Mouse (Mus musculus): ENCODE measurements around the gene Tgfb1. TPM values are rescaled to one million over a fixed set of nuclear protein-coding genes. Genes with fewer than 3 reads are reported as not detected.
A peak's percentile ranks its signal among the peaks of the same experiment; 100 is the strongest.
"Not testable (repeated sequence)": the region's sequence is repeated elsewhere in the genome, so short reads cannot be mapped to it uniquely, and the experiment has no call there.

Tgfb1 gene
- polyA plus RNA-seq, 1 experiment from 2014 or later = 1.1 TPM

GRCm38 (mm10) chr7:25714581-25714980, 27.8 kb downstream of the Tgfb1 start:
- peaks cover 43% of the 10 kb centered on the region for H3K36me3 ChIP-seq (ENCODE audit: control insufficient read depth, insufficient read depth, low read length)
- no peak for DNase-seq
- ATAC-seq (ENCODE audit: low FRiP score, low TSS enrichment) = no peak
- H3K9ac ChIP-seq (replicated peaks; ENCODE audit: low read length) = no peak overlapping the region
- no peak overlapping the region for H3K4me3 ChIP-seq (replicated peaks; ENCODE audit: low read depth, low read length)
- no peak overlapping the region for H3K4me2 ChIP-seq (ENCODE audit: low read length)
- WGBS = 96% methylated on average over 8 of the region's 8 CpGs
- H3K27me3 ChIP-seq (ENCODE audit: control insufficient read depth, insufficient read depth, low read length) = no peaks in the 10 kb centered on the region
- no peak overlapping the region for H3K27ac ChIP-seq (replicated peaks; ENCODE audit: low read depth, low read length)
- H3K4me1 ChIP-seq (ENCODE audit: control insufficient read depth, insufficient read depth, low read length) = peaks cover 21% of the 10 kb centered on the region
- H3K9me3 ChIP-seq (ENCODE audit: control insufficient read depth, low read length) = no peaks in the 10 kb centered on the region

- Histone ChIP-seq H3K27me3 (ENCODE audit: control insufficient read depth, insufficient read depth, low read length) (no peaks in the 10 kb centered on the region), H3K4me1 (ENCODE audit: control insufficient read depth, insufficient read depth, low read length) (peaks cover 12% of the 10 kb centered on the region), H3K4me3 (replicated peaks; ENCODE audit: low read depth, low read length) (no peak overlapping the region), H3K4me2 (ENCODE audit: low read length) (no peak overlapping the region), H3K36me3 (ENCODE audit: control insufficient read depth, insufficient read depth, low read length) (peaks cover 51% of the 10 kb centered on the region), H3K9ac (replicated peaks; ENCODE audit: low read length) (no peak overlapping the region), H3K9me3 (ENCODE audit: control insufficient read depth, low read length) (no peaks in the 10 kb centered on the region), H3K27ac (replicated peaks; ENCODE audit: low read depth, low read length) (no peak overlapping the region)
- WGBS = 95% methylated on average over 22 of the region's 22 CpGs
- DNase-seq (no peak), ATAC-seq (ENCODE audit: low FRiP score, low TSS enrichment) (no peak)
These were observed 29.0 kb downstream of the Tgfb1 start for GRCm38 (mm10) chr7:25715731-25716271.

GRCm38 (mm10) chr7:25717478-25717877, 30.7 kb downstream of the Tgfb1 start:
- Histone ChIP-seq H3K27me3 (ENCODE audit: control insufficient read depth, insufficient read depth, low read length) (no peaks in the 10 kb centered on the region), H3K4me1 (ENCODE audit: control insufficient read depth, insufficient read depth, low read length) (peaks cover 8% of the 10 kb centered on the region), H3K9ac (replicated peaks; ENCODE audit: low read length) (no peak overlapping the region), H3K4me2 (ENCODE audit: low read length) (peak overlapping the region; percentile 78), H3K27ac (replicated peaks; ENCODE audit: low read depth, low read length) (no peak overlapping the region), H3K9me3 (ENCODE audit: control insufficient read depth, low read length) (no peaks in the 10 kb centered on the region), H3K4me3 (replicated peaks; ENCODE audit: low read depth, low read length) (no peak overlapping the region), H3K36me3 (ENCODE audit: control insufficient read depth, insufficient read depth, low read length) (peaks cover 60% of the 10 kb centered on the region)
- no peak for ATAC-seq (ENCODE audit: low FRiP score, low TSS enrichment)
- WGBS = 94% methylated on average over 3 of the region's 3 CpGs
- no peak for DNase-seq

GRCm38 (mm10) chr7:25718788-25719417, 32.1 kb downstream of the Tgfb1 start, which contains the start of gene Ccdc97:
TSS of gene Ccdc97 (minus strand) at chr7:25719088.
- no peaks in the 10 kb centered on the region for H3K27me3 ChIP-seq (ENCODE audit: control insufficient read depth, insufficient read depth, low read length)
- H3K4me2 ChIP-seq (ENCODE audit: low read length) = peak within 1 kb of the TSS; percentile 78
- peaks cover 60% of the 10 kb centered on the region for H3K36me3 ChIP-seq (ENCODE audit: control insufficient read depth, insufficient read depth, low read length)
- H3K4me1 ChIP-seq (ENCODE audit: control insufficient read depth, insufficient read depth, low read length) = peaks cover 8% of the 10 kb centered on the region
- H3K9ac ChIP-seq (replicated peaks; ENCODE audit: low read length) = peak within 1 kb of the TSS; percentile 53
- H3K9me3 ChIP-seq (ENCODE audit: control insufficient read depth, low read length) = no peaks in the 10 kb centered on the region
- peak; percentile 98 for DNase-seq
- ATAC-seq (ENCODE audit: low FRiP score, low TSS enrichment) = peak; percentile 84
- peak within 1 kb of the TSS; percentile 57 for H3K4me3 ChIP-seq (replicated peaks; ENCODE audit: low read depth, low read length)
- 4% methylated on average over 32 of the region's 32 CpGs for WGBS
- peak within 1 kb of the TSS; percentile 65 for H3K27ac ChIP-seq (replicated peaks; ENCODE audit: low read depth, low read length)

- H3K9ac ChIP-seq (replicated peaks; ENCODE audit: low read length) = no peak overlapping the region
- peak; percentile 83 for DNase-seq
- no peak overlapping the region for H3K4me3 ChIP-seq (replicated peaks; ENCODE audit: low read depth, low read length)
- H3K27me3 ChIP-seq (ENCODE audit: control insufficient read depth, insufficient read depth, low read length) = no peaks in the 10 kb centered on the region
- no peaks in the 10 kb centered on the region for H3K9me3 ChIP-seq (ENCODE audit: control insufficient read depth, low read length)
- no peak overlapping the region for H3K27ac ChIP-seq (replicated peaks; ENCODE audit: low read depth, low read length)
- H3K36me3 ChIP-seq (ENCODE audit: control insufficient read depth, insufficient read depth, low read length) = peaks cover 60% of the 10 kb centered on the region
- peak overlapping the region; percentile 78; the same call in 1 of the 2 replicates for H3K4me2 ChIP-seq (ENCODE audit: low read length)
- H3K4me1 ChIP-seq (ENCODE audit: control insufficient read depth, insufficient read depth, low read length) = peaks cover 8% of the 10 kb centered on the region
- WGBS = 66% methylated on average over 10 of the region's 10 CpGs
- peak; percentile 51; the same call in 1 of the 2 replicates for ATAC-seq (ENCODE audit: low FRiP score, low TSS enrichment)
These were observed 33.2 kb downstream of the Tgfb1 start for GRCm38 (mm10) chr7:25719761-25720610.

- Histone ChIP-seq H3K9me3 (ENCODE audit: control insufficient read depth, low read length) (no peaks in the 10 kb centered on the region), H3K4me2 (ENCODE audit: low read length) (no peak overlapping the region), H3K27ac (replicated peaks; ENCODE audit: low read depth, low read length) (no peak overlapping the region), H3K4me1 (ENCODE audit: control insufficient read depth, insufficient read depth, low read length) (peaks cover 8% of the 10 kb centered on the region), H3K4me3 (replicated peaks; ENCODE audit: low read depth, low read length) (no peak overlapping the region), H3K27me3 (ENCODE audit: control insufficient read depth, insufficient read depth, low read length) (no peaks in the 10 kb centered on the region), H3K9ac (replicated peaks; ENCODE audit: low read length) (no peak overlapping the region), H3K36me3 (ENCODE audit: control insufficient read depth, insufficient read depth, low read length) (peaks cover 60% of the 10 kb centered on the region)
- DNase-seq (no peak), ATAC-seq (ENCODE audit: low FRiP score, low TSS enrichment) (no peak)
- WGBS = 94% methylated on average over 5 of the region's 5 CpGs
These were observed 34.0 kb downstream of the Tgfb1 start for GRCm38 (mm10) chr7:25720760-25721159.

GRCm38 (mm10) chr7:25721776-25722175, 35.0 kb downstream of the Tgfb1 start:
- not testable (repeated sequence) for H3K27ac ChIP-seq (replicated peaks; ENCODE audit: low read depth, low read length); H3K4me3 ChIP-seq (replicated peaks; ENCODE audit: low read depth, low read length); H3K9ac ChIP-seq (replicated peaks; ENCODE audit: low read length); H3K27me3 ChIP-seq (ENCODE audit: control insufficient read depth, insufficient read depth, low read length); H3K4me1 ChIP-seq (ENCODE audit: control insufficient read depth, insufficient read depth, low read length); H3K4me2 ChIP-seq (ENCODE audit: low read length); H3K9me3 ChIP-seq (ENCODE audit: control insufficient read depth, low read length); ATAC-seq (ENCODE audit: low FRiP score, low TSS enrichment); DNase-seq
- H3K36me3 ChIP-seq (ENCODE audit: control insufficient read depth, insufficient read depth, low read length) = peaks cover 65% of the 10 kb centered on the region

GRCm38 (mm10) chr7:25725886-25726285, 39.1 kb downstream of the Tgfb1 start:
- no peaks in the 10 kb centered on the region for H3K27me3 ChIP-seq (ENCODE audit: control insufficient read depth, insufficient read depth, low read length)
- H3K27ac ChIP-seq (replicated peaks; ENCODE audit: low read depth, low read length) = no peak overlapping the region
- H3K9ac ChIP-seq (replicated peaks; ENCODE audit: low read length) = no peak overlapping the region
- 90% methylated on average over 19 of the region's 19 CpGs for WGBS
- H3K4me1 ChIP-seq (ENCODE audit: control insufficient read depth, insufficient read depth, low read length) = no peaks in the 10 kb centered on the region
- no peak for DNase-seq
- H3K9me3 ChIP-seq (ENCODE audit: control insufficient read depth, low read length) = no peaks in the 10 kb centered on the region
- ATAC-seq (ENCODE audit: low FRiP score, low TSS enrichment) = no peak
- H3K4me3 ChIP-seq (replicated peaks; ENCODE audit: low read depth, low read length) = no peak overlapping the region
- H3K4me2 ChIP-seq (ENCODE audit: low read length) = no peak overlapping the region
- H3K36me3 ChIP-seq (ENCODE audit: control insufficient read depth, insufficient read depth, low read length) = peaks cover 95% of the 10 kb centered on the region
